Mouse (Mus musculus): ENCODE measurements around the gene Mrtfa. TPM values are rescaled to one million over a fixed set of nuclear protein-coding genes. Genes with fewer than 3 reads are reported as not detected.

Gene Mrtfa
- total RNA-seq, 2 experiments from 2014 or later = 17.1 to 37.4 TPM

DNA sequence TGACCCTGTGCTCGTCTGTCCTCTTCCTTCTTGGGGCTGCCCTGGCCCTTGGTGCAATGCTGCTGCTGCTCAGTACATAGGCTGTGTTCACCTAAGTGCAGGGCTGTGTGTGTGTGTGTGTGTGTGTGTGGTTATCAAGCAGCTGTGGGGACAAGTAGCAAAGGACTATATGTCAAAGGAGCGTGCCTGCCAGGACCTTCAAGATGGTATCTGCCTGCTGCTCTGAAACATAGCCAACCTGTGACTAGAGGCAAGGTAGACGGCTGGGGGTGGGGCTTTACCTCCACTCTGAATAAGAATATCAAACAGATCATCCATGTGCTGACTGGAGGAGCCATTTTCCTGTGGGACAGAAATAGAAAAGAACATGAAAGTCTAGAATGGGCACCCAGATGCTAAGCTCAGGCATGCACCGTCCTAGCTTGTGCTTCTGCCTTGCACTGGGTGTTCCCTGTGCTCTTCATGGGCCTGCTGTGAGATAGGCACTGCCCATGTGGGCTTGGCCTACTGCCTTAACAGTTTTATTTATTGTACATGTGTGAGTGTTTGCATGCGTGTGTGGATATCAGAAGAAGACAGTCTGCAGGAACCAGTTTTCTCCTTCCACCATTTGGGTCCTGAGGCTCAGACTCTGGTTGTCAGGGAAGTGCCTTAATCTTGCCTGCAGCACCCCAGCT, 175.4 kb downstream of the Mrtfa start:
- intact Hi-C loops (cut with DNase I; ENCODE audit: low total_unique reads) = no loop called here
- DNase-seq = no peak

DNA sequence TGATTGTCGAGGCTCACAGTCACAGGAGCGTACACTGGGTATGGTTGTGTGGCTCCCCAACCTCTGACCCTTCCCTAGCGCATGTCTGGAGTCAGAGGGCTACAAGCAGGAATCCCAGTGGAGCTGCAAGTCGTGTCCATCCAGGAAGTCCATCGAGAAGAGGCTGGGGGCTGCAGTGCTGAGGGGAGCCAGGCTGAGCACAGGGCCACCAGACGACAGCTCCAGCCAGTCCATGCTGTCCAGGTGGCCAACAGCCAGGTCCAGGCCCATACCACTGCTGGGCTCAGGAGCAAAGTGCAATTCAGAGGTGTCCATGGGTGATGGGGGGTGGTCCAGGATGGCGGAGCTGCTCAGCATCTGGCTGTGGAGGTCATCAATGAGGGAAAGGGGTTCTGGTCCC, 177.4 kb downstream of the Mrtfa start:
- DNase-seq = no peak
- intact Hi-C loops (cut with DNase I; ENCODE audit: low total_unique reads) = no loop called here

DNA sequence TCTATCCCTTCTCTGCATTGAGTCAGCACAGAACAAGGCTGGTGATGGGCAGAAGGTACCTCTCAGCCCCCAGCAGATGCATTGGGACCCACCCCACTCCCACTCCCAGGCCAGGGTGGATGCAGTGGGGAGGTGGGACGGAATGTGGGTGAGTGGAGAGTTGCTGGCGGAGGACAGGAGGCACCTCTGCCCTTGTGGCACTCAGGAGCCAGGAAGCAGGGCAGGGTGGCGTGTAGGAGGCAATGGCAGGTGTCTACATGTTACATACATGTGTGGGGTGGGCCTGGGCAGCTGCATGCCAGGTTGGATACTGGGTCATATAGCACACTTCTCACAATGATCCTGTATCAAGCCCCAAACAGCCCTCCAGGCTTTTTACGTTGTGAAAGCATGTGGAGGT, 178.2 kb downstream of the Mrtfa start:
- intact Hi-C loops (cut with DNase I; ENCODE audit: low total_unique reads) = no loop called here
- DNase-seq = no peak

DNA sequence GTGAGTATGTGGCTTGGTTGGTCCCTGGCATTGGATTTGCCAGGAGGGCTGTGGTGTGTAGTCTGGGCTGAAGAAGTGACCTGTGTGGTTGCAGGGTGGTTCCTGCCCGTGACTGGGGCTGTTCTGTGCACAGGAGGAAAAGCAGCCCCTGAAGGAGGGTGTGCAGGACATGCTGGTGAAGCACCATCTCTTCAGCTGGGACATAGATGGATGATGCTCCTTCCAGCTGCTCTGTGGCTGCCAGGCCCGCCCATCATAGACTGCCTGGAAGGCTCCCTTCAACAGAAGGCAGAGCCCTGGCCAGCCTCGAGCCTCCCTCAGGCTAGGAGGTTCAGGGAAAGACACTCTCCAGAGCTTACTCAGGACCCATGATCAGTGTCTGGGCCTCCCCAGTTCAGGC, 179.0 kb downstream of the Mrtfa start:
- DNase-seq = no peak

DNA sequence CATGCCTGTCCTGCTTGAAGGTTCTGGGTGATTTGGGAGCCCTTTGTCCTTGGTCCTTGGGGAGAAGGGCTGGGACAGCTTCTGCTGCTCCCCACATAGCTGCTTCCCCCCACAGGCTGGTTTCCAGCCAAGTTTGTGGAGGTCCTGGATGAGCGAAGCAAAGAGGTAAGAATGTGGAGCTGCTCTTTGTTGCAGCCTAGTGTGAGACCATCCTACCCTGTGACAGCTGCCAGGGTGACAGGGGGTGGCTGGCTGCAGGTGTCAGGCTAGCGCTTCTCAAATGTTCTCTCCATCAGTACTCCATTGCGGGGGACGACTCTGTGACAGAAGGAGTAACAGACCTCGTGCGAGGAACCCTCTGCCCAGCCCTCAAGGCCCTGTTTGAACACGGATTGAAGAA, 180.4 kb downstream of the Mrtfa start:
- intact Hi-C loops (cut with DNase I; ENCODE audit: low total_unique reads) = no loop called here
- no peak for DNase-seq

More for the DNA sequence above, 179.0 kb downstream of the Mrtfa start:
- intact Hi-C loops (cut with DNase I; ENCODE audit: low total_unique reads) = no loop called here

DNA sequence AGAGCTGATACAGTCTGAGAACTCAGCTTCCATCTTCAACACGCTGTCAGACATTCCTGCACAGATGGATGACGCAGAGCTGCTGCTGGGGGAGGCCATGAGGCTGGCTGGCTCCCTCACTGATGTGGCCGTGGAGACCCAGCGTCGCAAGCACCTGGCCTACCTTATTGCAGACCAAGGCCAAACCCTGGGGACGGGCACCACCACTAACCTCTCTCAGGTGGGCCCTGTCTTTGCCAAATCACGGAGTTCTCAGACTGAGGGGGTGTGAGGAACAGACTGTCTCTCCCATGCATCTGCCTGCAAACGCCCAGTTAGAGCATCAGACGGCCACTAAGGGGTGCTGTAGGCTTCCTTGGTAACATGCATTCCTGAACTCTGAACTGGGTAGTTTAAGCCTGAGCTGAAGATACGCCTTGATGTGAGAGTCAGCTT, 181.9 kb downstream of the Mrtfa start:
- no peak for DNase-seq
- intact Hi-C loops (cut with DNase I; ENCODE audit: low total_unique reads) = no loop called here

DNA sequence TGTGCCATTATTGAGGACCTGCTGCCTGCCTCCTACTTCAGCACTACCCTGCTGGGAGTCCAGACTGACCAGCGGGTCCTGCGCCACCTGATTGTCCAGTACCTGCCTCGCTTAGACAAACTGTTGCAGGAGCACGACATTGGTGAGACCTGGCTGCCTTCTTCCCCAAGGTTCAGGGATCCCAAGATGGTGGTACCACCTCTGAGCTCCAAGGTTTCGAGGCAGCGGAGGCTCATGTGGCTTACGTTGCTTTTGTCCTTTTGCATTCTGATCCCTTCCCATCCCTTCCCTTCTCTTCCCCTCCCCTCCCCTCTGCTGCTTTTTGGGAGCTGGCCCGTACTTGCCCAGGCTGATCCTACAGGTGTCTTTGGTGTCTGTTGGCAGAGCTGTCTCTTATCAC, 182.7 kb downstream of the Mrtfa start:
- intact Hi-C loops (cut with DNase I; ENCODE audit: low total_unique reads) = no loop called here

DNA sequence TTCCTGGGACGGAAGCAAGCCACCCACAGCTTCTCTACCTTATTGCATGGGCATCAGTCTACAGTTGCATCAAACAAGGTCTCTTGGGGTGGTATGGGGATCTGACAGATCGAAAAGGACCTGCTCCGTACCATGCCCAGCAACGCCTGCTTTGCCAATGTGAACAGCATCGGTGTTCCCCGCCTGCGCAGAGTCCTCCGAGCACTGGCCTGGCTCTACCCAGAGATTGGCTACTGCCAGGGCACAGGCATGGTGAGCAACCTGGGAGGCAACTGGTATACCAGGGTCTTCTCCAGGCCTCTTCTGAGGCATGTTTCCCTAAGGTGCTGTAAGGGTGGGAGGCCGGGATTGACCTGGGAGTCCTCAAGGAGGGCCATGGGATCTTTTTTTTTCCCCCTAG, 183.2 kb downstream of the Mrtfa start:
- intact Hi-C loops (cut with DNase I; ENCODE audit: low total_unique reads) = no loop called here
- DNase-seq = no peak

More for the DNA sequence above, 182.7 kb downstream of the Mrtfa start:
- no peak for DNase-seq

DNA sequence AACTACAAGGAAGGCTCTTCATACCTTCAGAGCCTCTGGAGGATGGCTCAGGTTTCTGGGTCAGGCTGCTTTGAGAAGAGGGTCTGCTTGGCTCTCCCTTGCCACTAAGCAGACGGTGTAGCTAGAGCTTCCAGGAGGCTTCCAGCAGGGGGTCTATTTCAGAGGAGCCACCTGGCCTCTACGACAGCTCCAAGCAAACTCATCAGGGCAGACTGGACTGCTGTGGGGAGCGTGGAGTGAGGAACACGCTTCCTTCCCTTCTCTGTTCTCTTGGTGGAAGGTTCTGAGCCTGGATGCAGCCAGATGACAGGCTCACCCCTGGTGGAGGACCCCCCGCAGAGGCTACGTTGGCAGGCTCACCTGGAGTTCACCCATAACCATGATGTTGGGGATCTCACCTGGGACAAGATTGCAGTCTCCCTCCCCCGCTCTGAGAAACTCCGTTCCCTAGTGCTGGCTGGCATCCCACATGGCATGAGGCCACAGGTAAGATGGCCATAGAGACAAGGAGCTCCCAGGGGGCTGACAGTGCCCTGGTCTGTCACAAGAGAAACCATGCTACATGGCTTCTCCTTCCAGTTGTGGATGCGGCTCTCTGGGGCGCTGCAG, 184.3 kb downstream of the Mrtfa start:
- intact Hi-C loops (cut with DNase I; ENCODE audit: low total_unique reads) = no loop called here
- DNase-seq = no peak

DNA sequence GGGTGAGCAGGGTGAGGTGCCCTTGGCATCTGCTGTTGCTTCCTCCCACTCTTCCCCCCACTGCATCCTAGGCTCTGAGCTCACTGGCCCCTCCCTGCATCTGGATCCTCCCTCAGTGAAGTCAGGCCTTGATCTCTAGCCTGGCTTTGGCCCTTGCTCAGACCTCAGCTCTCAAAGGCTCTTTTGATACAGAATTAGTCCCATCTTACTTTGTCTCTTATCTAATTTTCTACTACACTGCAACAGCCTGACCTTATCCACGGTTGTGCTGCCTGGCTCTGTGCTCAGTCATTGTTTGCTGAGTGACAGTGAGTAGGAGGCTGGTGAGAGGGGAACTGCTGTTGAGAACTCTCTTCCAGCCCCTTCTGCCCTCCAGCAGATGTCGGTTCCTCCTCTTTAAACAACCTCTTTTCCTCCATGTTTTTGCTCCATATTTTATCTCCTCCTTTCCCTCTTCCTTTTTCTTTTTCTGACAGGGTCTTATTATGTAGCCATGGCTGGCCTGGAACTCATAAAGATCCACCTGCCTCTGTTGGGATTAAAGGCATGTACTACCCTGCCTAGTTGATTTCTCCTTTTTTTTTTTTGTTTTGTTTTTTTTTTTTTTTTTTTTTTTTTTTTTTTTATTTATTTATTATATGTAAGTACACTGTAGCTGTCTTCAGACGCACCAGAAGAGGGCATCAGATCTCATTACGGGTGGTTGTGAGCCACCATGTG, 190.0 kb downstream of the Mrtfa start:
- intact Hi-C loops (cut with DNase I; ENCODE audit: low total_unique reads) = no loop called here
- DNase-seq = no peak

DNA sequence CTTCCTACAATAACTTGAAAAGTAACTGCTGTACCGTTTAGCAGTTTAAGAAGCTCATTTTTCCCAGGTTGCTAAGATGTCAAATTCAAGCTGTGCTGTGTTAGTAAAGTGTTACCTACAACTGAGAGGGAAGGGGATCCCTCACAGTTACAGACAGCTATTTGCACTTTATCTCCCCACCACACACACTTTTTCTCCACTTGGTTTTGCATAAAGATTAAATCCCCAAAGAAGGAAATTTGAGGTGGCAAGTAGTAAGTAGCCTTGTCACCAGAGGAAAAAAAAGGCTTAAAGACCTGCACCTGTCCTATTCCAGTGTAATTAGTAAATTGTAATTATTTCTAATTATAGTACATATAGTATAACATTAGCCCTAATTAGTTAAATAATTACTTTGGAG, 193.5 kb downstream of the Mrtfa start:
- no peak for DNase-seq
- intact Hi-C loops (cut with DNase I; ENCODE audit: low total_unique reads) = no loop called here

DNA sequence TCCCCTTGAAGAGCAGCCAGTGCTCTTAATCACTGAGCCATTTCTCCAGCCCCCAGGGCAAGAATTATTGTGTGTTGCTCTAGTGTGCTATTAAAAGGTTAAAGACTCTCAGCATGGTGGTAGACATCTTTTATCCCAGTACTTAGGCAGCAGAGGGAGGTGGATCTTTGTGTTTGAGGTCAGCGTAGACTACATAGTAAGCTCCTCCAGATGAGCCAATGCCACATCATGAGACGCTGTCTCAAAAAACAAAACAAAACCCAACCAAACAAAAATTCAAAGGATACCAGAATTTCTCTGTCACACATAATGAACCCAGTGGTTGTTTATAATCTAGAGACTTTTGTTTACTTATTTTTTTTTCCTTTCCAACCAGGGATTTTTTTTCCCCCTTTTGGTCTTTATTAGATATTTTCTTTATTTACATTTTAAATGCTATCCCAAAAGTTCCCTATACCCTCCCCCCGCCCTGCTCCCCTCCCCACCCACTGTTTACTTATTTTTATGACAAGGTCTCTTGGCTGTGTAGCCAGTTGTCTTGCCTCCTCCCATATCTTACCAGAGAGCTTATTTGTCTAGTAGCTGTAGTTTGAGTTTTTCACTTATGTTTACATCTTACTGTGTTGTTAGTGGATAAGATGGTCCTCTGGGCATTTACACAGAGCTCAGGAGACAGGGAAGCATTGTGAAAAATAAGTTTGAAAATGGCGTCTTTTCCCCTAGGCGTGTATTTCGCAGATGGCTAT, 194.3 kb downstream of the Mrtfa start:
- DNase-seq = no peak
- intact Hi-C loops (cut with DNase I; ENCODE audit: low total_unique reads) = no loop called here

DNA sequence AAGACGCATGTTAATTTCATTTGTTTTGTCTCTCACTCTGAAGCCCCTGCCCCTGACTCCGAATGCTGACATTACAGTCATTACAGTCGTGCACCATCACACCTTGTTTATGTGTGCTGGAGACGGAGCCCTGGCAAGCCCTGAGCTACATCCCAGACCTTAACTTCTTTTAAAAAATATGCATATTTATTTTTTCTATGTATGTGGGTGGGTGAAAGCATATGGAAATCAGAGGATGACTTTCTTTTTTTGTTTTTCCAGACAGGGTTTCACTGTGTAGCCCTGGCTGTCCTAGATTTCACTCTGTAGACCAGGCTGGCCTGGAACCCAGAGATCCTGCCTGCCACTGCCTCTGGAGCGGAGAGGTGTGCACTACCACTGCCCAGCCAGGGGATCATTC, 195.6 kb downstream of the Mrtfa start:
- DNase-seq = no peak
- intact Hi-C loops (cut with DNase I; ENCODE audit: low total_unique reads) = no loop called here

DNA sequence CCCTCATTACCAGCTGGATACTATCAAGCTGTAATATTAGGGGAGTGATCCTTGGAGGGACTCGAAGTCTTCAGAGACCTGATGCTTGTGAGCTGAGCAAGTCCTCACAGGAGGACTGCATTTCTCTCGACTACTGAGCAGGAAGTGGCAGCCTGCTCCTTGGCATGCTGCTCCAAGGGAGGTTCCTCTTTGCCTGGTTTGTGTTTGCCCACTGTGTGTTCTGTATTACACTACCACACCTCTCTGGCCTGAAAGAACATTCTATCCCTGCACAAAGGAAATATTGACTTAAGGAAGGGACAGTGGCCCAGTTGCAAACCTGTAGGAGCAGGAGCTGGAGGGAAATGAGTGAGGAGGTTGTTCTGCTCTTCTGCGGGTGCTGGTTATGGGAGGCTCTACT, 200.8 kb downstream of the Mrtfa start:
- DNase-seq = no peak
- intact Hi-C loops (cut with DNase I; ENCODE audit: low total_unique reads) = no loop called here

DNA sequence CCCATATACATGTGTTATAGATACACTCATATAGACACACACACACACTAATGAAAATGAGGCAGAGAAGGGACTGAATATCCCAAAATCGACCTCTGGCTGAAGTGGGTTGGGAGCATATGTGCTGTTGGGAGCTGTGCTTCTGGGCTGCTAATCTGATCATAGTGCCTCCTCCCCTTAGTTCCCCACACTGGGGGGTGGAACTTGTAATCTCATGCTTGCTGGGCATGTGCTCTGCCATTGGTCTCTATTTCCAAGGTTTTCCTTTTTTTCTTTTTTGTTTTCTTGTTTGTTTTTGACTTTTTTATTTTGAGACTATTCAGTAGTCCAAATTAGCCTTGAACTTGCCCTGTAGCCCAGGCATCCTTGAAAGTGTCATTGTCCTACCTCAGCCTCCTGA, 202.2 kb downstream of the Mrtfa start:
- no peak for DNase-seq
- intact Hi-C loops (cut with DNase I; ENCODE audit: low total_unique reads) = no loop called here

DNA sequence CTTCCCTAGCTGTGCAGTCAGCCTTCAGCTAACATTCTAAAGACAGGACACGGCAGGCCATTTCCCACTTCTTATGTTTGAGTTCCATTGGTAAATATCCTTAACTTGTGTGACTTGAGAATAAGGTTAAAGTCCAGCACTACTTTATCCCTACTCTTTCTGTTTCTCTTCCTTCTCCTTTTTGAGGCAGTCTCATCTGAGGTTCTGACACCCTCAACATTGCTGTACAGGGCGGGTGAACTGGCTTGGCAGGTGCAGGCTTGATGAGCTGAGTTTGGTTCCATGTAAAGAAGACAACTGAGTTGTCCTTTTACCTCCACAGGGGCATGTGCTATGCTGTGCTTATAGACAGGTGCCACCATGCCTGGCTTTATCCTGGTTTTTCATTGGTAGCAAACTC, 207.3 kb downstream of the Mrtfa start:
- intact Hi-C loops (cut with DNase I; ENCODE audit: low total_unique reads) = no loop called here
- no peak for DNase-seq

DNA sequence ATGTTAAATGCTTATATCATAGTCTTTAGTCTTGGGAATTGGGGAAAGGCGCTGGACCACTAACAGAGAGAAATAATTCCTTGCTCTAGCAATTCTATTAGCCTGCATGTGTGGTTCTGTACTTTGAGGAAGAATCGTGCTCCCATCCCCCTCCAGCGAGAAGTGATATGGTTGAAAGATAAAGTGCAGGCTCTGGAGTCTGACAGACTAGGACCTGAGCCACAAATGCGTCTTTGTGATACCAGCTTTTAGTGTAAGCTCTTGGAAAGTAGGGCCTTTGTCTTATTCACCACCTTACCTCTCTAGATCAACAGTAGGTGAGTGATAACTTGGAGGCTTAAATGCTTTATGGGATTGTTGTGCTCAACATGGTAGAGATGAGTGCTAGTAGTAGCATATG, 209.4 kb downstream of the Mrtfa start:
- DNase-seq = no peak
- intact Hi-C loops (cut with DNase I; ENCODE audit: low total_unique reads) = no loop called here

DNA sequence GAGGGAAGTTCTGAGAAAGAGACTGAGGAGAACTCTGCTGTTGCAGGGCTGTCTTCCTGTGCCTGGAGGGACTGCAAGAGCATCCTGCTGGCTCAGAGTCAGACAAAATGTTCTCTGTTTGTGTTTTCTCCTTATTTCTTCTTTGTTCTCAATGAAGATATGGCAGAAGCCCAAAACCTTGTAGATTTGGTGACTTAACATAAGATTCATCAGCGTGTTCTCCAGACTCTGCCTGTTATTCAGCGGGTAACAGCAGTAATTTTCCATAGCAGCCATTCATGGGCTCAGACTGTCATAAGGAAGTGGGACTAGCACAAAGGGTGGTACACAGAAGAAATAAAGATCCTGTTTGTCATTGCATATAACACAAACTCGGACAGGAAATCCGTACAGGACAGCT, 210.9 kb downstream of the Mrtfa start:
- no peak for DNase-seq
- intact Hi-C loops (cut with DNase I; ENCODE audit: low total_unique reads) = no loop called here

DNA sequence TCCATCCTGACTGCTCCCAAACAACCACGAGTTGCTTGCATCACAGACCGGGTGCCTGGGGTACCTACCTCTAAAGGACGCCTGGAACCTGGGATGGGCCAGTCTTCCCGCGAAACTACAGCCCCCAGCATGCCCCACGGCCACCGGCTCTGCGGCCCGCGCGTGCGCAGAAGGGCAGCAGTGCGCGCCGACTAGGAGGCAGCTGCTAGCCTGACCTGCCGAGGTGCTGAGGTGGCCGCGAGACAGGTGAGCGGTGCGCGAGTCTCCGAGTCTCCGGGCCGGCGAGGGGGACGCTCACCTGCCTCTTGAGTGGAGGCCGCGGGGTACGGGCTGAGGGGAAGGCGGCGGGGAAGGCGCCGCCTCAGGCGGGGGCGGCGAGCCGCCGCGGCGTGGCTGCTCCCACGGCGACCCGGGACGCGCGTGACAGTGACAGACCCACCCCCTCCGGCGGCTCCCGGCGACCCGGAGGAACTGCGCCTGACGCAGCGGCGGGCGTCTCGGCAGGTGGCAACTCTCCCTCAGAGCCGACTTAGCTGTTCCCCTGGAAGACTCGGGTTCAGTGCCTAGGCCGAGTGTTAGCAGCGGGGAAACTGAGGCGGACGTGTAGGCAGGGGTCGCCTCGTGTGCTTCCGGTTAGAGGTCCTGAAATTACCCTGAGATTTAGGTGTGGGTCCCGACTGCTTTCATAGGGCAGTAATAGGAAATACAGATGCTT, 212.8 kb downstream of the Mrtfa start, which contains the start of gene Sgsm3:
Gene Sgsm3, plus strand, starts transcription at position 146 of the 715 bp plus-strand sequence.
- intact Hi-C loops (cut with DNase I; ENCODE audit: low total_unique reads) = no loop called here
- DNase-seq = peak; percentile 84

DNA sequence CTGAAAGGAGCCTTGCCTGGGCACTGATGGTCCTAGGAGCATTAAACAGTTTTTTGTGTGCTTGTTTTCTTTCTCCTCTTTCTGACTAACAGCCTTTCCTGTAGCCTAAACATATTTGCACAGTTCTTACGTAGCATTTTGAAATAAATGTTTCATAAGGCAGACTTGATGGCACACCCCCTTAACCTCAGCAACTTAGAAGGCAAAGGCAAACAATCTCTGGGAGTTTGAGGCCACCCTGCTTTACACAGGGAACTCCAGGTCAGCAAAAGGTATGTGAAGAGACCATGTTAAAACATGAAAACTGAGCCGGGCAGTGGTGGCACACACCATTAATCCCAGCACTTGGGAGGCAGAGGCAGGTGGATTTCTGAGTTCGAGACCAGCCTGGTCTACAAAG, 214.9 kb downstream of the Mrtfa start:
- intact Hi-C loops (cut with DNase I; ENCODE audit: low total_unique reads) = no loop called here
- DNase-seq = no peak
